Mouse (Mus musculus) CH12.LX (cell line): Measurements from ENCODE around the gene Hhipl1.

Source experiments
- CTCF ChIP-seq, 2 experiments: IDR thresholded peaks in 1 of 2; conservative IDR thresholded peaks in 1 of 2; 2 replicates each; pipeline ENCODE4 v1.5.1; 2011 to 2012; ENCODE audit warnings: low read depth in 2 of 2, low read length in 2 of 2, improper control_type of control experiment in 1 of 2, inconsistent platforms in 1 of 2, mild to moderate bottlenecking in 1 of 2, moderate library complexity in 1 of 2
- MAX ChIP-seq: IDR thresholded peaks from 2 replicates; pipeline ENCODE4 v1.6.1; 2011; ENCODE audit warnings: low read length, improper control_type of control experiment
- MAZ ChIP-seq: IDR thresholded peaks from 2 replicates; pipeline ENCODE4 v1.6.1; 2012; ENCODE audit warnings: low read depth, mild to moderate bottlenecking, inconsistent platforms, low read length, improper control_type of control experiment, moderate library complexity
- TBP ChIP-seq: conservative IDR thresholded peaks from 2 replicates; pipeline ENCODE4 v1.6.1; 2011; ENCODE audit warnings: low read depth, low read length, improper control_type of control experiment
- ZNF384 ChIP-seq: IDR thresholded peaks from 2 replicates; pipeline ENCODE4 v1.6.1; 2012; ENCODE audit warnings: low read depth, low read length, improper control_type of control experiment, inconsistent platforms

DNA sequence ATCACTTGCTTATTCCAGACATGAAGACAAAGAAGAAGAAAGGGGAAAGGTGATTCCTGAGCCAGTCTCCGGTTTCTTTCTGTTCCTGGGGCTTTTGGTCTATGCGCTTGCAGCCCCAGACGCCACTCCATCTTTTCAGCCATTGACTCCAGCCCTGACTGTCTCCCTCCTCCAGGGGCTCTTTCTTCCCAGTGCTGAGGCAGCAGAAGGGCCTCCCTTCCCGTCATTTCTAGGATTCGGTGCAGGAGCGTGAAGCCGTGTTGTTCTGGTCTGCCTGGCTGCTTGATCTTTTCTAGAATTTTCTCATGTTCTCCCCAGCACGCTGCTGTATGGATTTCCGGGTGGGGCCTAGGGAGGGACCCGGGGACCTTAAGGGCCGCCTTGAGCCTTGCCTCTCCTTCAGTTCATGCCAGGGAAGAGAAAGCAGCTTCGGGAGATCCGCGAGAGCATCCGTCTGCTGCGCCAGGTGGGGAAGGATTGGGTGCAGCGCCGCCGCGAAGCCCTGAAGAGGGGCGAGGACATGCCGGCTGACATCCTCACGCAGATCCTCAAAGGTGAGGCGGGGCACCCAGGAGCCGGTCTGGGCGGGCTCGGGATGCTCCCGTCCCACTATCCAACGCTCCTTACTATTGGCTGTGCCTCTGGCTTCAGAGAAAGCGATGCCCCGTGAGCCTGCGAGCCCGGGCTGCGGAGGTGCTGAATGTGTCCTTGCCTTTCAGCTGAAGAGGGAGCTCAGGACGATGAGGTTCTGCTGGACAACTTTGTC is 46.5 kb downstream of the Hhipl1 start:
- TF ChIP-seq MAZ (no peak), ZNF384 (no peak), CTCF (conservative IDR thresholded peaks at IDR 0.05 in 1 of 2, IDR thresholded peaks at IDR 0.05 in 1 of 2; ENCODE audit: low read depth in 2 of 2, low read length in 2 of 2) (no peak), TBP (no peak), MAX (no peak)
